In genomic region chr10:126646587-126646986, GRCm38 (mm10) we compare ENCODE assay signal across 17 mouse cellular contexts.
"Had no signal": no experiment of that assay in that cellular context is flagged by ENCODE, and none has a peak within 500 bp of the region (broad histone marks: within the 10 kb centered on the region; RNA-seq: fewer than 3 reads in every experiment).

No protein-coding gene starts in this region.

- H3K9ac ChIP-seq: liver, embryonic 14.5 days; lung, embryonic 14.5 days; neural tube, embryonic 13.5 days; neural tube, embryonic 15.5 days had no signal

- H3K9me3 ChIP-seq: midbrain, embryonic 10.5 days; neural tube, embryonic 13.5 days; neural tube, embryonic 15.5 days had no signal

- H3K4me2 ChIP-seq: lung, embryonic 14.5 days; neural tube, embryonic 13.5 days; neural tube, embryonic 15.5 days had no signal

- H3K36me3 ChIP-seq: midbrain, embryonic 10.5 days; neural tube, embryonic 13.5 days; neural tube, embryonic 15.5 days had no signal

- DNase-seq: lung, adult 18-20 months; lung, embryonic 14.5 days; lung, postnatal 10 days; lung, postnatal 4 days; midbrain, embryonic 14.5 days; right cerebral cortex, adult 18-20 months; right cerebral cortex, postnatal 25 days; right cerebral cortex, postnatal 4 days; spleen, adult 18-20 months; thymus, adult 18-20 months; thymus, postnatal 14 days; thymus, postnatal 36 days had no signal

- H3K27me3 ChIP-seq: neural tube, embryonic 13.5 days; neural tube, embryonic 15.5 days had no signal

- H3K27ac ChIP-seq: liver, embryonic 14.5 days; midbrain, embryonic 10.5 days; neural tube, embryonic 13.5 days; neural tube, embryonic 15.5 days had no signal

- H3K4me3 ChIP-seq: midbrain, embryonic 10.5 days; myocyte; neural tube, embryonic 13.5 days; neural tube, embryonic 15.5 days had no signal
